Mouse (Mus musculus) bone marrow, adult 2 months (tissue): ENCODE measurements around the gene Dpy30. TPM values are rescaled to one million over a fixed set of nuclear protein-coding genes. Genes with fewer than 3 reads are reported as not detected.

Source experiments
- H3K27ac ChIP-seq: fragments of 200-500 bp; 2 replicates; pipeline ENCODE4 v1.5.1; 2012; ENCODE audit warnings: low read depth, mild to moderate bottlenecking, control low read depth, inconsistent platforms, low read length; ENCODE audit not compliant: control insufficient read depth, poor library complexity, insufficient read depth
- H3K4me1 ChIP-seq: fragments of 200-500 bp; 2 replicates; pipeline ENCODE4 v1.6.1; 2011; ENCODE audit warnings: low read length; ENCODE audit not compliant: control insufficient read depth, insufficient read depth
- H3K4me3 ChIP-seq: fragments of 200-500 bp; replicated peaks from 2 replicates; pipeline ENCODE3; 2011; ENCODE audit warnings: mild to moderate bottlenecking, low read depth, low read length, control low read depth; ENCODE audit not compliant: control insufficient read depth
- CTCF ChIP-seq: fragments of 200-500 bp; IDR thresholded peaks from 2 replicates; pipeline ENCODE4 v1.5.1; 2011; ENCODE audit warnings: low read length, control low read depth; ENCODE audit not compliant: control insufficient read depth, insufficient read depth
- POLR2A ChIP-seq: fragments of 200-500 bp; IDR thresholded peaks from 2 replicates; pipeline ENCODE4 v1.6.1; 2011; ENCODE audit warnings: low read depth, mild to moderate bottlenecking, control low read depth, low read length, borderline replicate concordance; ENCODE audit not compliant: control insufficient read depth
- WGBS: fragments of 180-500 bp; shearing (Covaris S2); methylation state at CpG from one replicate; pipeline ENCODE4 v1.1.7; 2018; 5-methylcytosine and 5-hydroxymethylcytosine counted together
- polyA plus RNA-seq: library from polyadenylated mRNA; stranded (reverse); fragments of >200 nt; gene quantifications from 2 replicates; pipeline ENCODE4 v1.2.4, GENCODE M21; 2011; ENCODE audit warnings: low replicate concordance; ENCODE audit not compliant: missing spikeins, insufficient read depth, insufficient read length

Gene Dpy30
- polyA plus RNA-seq, 1 experiment = 78.1 TPM

DNA sequence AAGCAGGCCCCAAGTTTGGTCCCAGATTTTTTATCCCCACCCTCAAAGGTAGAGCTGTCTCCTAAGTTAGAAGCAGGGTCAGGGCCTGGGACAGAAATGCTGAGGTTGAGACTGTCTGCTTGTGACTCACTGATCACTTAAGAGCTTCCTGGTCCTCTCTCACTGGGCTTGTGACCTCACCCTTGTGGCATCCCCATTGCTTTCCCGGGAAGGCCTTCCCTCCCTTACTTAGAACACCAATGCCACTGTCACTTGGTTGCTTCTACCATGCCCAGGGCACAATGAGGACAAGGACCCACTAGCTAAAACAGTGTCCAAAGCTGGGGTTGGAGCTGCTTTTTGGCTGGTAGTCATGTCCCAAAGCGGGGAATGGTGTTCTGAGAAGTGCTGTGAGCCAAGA is 35.1 kb downstream of the Dpy30 start:
- WGBS = 95% methylated on average over 2 of the region's 2 CpGs
- peaks cover 5% of the 10 kb centered on the region for H3K4me1 ChIP-seq

DNA sequence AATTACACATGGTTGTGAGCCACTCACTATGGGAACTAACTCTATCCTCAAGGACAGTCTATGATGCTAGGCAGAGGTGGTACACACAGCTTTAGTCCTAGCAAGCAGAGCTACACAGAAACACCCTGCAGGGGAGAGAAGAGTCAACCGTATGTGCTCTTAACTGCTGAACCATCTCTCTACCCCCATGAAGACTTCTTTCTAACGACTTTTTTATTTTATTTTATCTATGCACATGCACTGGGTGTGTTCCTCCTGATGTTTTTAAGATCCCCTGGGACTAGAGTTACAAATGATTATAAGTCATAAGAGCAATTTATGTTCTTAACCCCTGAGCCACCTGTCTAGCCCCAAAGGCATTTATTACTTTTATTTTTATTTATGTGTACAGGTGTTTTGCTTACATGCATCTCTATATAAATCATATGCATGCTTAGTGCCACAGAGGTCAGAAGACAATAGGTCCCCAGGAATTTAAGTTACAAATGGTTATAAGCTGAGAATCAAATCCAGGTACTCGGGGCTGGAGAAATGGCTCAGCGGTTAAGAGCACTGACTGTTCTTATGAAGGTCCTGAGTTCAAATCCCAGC is 37.5 kb downstream of the Dpy30 start:
- TF ChIP-seq POLR2A = no peak
- TF ChIP-seq CTCF = no peak
- H3K4me3 ChIP-seq = no peak overlapping the region
- WGBS = 60% methylated on average over 4 of the region's 4 CpGs
- H3K27ac ChIP-seq = no peak overlapping the region
- peaks cover 5% of the 10 kb centered on the region for H3K4me1 ChIP-seq

More for the DNA sequence above, 35.1 kb downstream of the Dpy30 start:
- TF ChIP-seq POLR2A (no peak), CTCF (no peak)
- Histone ChIP-seq H3K4me3 (no peak overlapping the region), H3K27ac (no peak overlapping the region)

- Histone ChIP-seq H3K4me1 (peaks cover 3% of the 10 kb centered on the region), H3K4me3 (no peak overlapping the region), H3K27ac (no peak overlapping the region)
- TF ChIP-seq CTCF = no peak
- no peak for TF ChIP-seq POLR2A
- WGBS = 71% methylated on average over 2 of the region's 2 CpGs
These were observed 38.0 kb downstream of the Dpy30 start for GRCm38 (mm10) chr17:74285730-74286129.

- WGBS = 67% methylated on average over 2 of the region's 2 CpGs
- Histone ChIP-seq H3K4me3 (no peak overlapping the region), H3K27ac (no peak overlapping the region), H3K4me1 (peaks cover 2% of the 10 kb centered on the region)
- TF ChIP-seq CTCF = no peak
These were observed 39.2 kb downstream of the Dpy30 start for GRCm38 (mm10) chr17:74284397-74285115.

- peaks cover 5% of the 10 kb centered on the region for H3K4me1 ChIP-seq
- 59% methylated on average over 3 of the region's 3 CpGs for WGBS
- TF ChIP-seq CTCF (no peak), POLR2A (no peak)
- no peak overlapping the region for H3K27ac ChIP-seq
- H3K4me3 ChIP-seq = no peak overlapping the region
These were observed 41.7 kb downstream of the Dpy30 start for GRCm38 (mm10) chr17:74282024-74282423.

- no peak overlapping the region for H3K27ac ChIP-seq
- 89% methylated on average over 8 of the region's 8 CpGs for WGBS
- no peak for TF ChIP-seq POLR2A
- TF ChIP-seq CTCF = no peak
- H3K4me1 ChIP-seq = peaks cover 3% of the 10 kb centered on the region; the same call in 1 of the 2 replicates
- no peak overlapping the region for H3K4me3 ChIP-seq
These were observed 44.5 kb downstream of the Dpy30 start for GRCm38 (mm10) chr17:74278966-74279869.

DNA sequence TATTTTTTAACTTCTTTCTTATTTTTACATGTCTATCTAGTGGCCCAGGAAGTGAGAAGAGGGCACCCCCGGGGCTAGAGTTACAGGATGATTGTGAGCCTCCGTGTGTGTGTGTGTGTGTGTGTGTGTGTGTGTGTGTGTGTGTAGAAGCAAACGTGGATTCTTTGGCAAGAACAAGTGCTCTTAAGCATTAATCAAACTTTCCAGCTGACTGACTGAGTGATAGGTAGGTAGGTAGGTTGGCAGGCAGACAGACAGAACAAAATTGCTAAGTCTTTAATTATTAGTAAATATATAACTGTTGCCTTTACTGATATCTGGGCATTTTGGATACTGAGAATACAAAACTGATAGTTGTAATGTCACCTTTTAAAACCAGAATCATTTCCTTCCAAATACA is 49.3 kb downstream of the Dpy30 start:
- 37% methylated on average over 3 of the region's 3 CpGs for WGBS
- no peak overlapping the region for H3K27ac ChIP-seq
- H3K4me1 ChIP-seq = peaks cover 3% of the 10 kb centered on the region
- H3K4me3 ChIP-seq = no peak overlapping the region
- TF ChIP-seq POLR2A (no peak), CTCF (no peak)

GRCm38 (mm10) chr17:74272683-74273205 is 51.0 kb downstream of the Dpy30 start:
- peaks cover 1% of the 10 kb centered on the region for H3K4me1 ChIP-seq
- H3K27ac ChIP-seq = peak overlapping the region; percentile 32
- TF ChIP-seq CTCF (no peak), POLR2A (0 out of 2 replicates have a peak, but pooled peaks have one; percentile 7)
- WGBS = 78% methylated on average over 16 of the region's 16 CpGs
- no peak overlapping the region for H3K4me3 ChIP-seq
